Mouse (Mus musculus) heart, embryonic 15.5 days (tissue): ENCODE measurements at regions not wholly inside any gene's neighbourhood (a gene's known extent, or its start where the extent isn't known, plus 50 kb on each side); places are given as distances from the start of the nearest gene placed in this dataset.
"Not testable (repeated sequence)": the region's sequence is repeated elsewhere in the genome, so short reads cannot be mapped to it uniquely, and the experiment has no call there.

Experiments
- ATAC-seq: fragments of 200-750 bp; cut with Nextera tagmentation; replicated peaks from 2 replicates; pipeline ENCODE4 v1.8.0; 2017; ENCODE audit warnings: low read depth, moderate TSS enrichment; ENCODE audit not compliant: insufficient number of reproducible peaks, insufficient read depth, low FRiP score
- H3K27ac ChIP-seq: fragments of 300-500 bp; sonication (generic); 2 replicates; pipeline ENCODE4 v1.5.1; 2015; ENCODE audit warnings: mild to moderate bottlenecking, inconsistent platforms
- H3K27me3 ChIP-seq: fragments of 300-500 bp; sonication (generic); 2 replicates; pipeline ENCODE4 v1.6.1; 2015; ENCODE audit warnings: inconsistent platforms
- H3K36me3 ChIP-seq: fragments of 300-500 bp; sonication (generic); 2 replicates; pipeline ENCODE4 v1.6.1; 2015; ENCODE audit warnings: mild to moderate bottlenecking, inconsistent platforms
- H3K4me1 ChIP-seq: fragments of 300-500 bp; sonication (generic); replicated peaks from 2 replicates; pipeline ENCODE4 v1.6.1; 2015; ENCODE audit warnings: inconsistent platforms
- H3K4me2 ChIP-seq: fragments of 300-500 bp; sonication (generic); 2 replicates; pipeline ENCODE4 v1.6.1; 2015; ENCODE audit warnings: inconsistent platforms, mild to moderate bottlenecking, moderate library complexity
- H3K4me3 ChIP-seq: fragments of 300-500 bp; sonication (generic); 2 replicates; pipeline ENCODE4 v1.5.1; 2015; ENCODE audit warnings: mild to moderate bottlenecking, inconsistent platforms
- H3K9ac ChIP-seq: fragments of 300-500 bp; sonication (generic); 2 replicates; pipeline ENCODE4 v1.6.1; 2015; ENCODE audit warnings: mild to moderate bottlenecking, inconsistent platforms
- H3K9me3 ChIP-seq: fragments of 300-500 bp; sonication (generic); replicated peaks from 2 replicates; pipeline ENCODE4 v1.6.1; 2016; ENCODE audit warnings: inconsistent platforms
- WGBS: fragments of 180-500 bp; shearing (Covaris S2); methylation state at CpG from one replicate; pipeline ENCODE4 v1.1.7; 2015; ENCODE audit warnings: mixed read lengths; 5-methylcytosine and 5-hydroxymethylcytosine counted together

GRCm38 (mm10) chr19:18015371-18015770, 177.9 kb upstream of the Pcsk5 start:
- Histone ChIP-seq H3K36me3 (no peaks in the 10 kb centered on the region), H3K27ac (peak overlapping the region; percentile 42; the same call in 1 of the 2 replicates), H3K27me3 (no peaks in the 10 kb centered on the region), H3K9ac (no peak overlapping the region), H3K4me2 (no peak overlapping the region), H3K9me3 (no peaks in the 10 kb centered on the region), H3K4me1 (no peaks in the 10 kb centered on the region; the same call in 1 of the 2 replicates), H3K4me3 (no peak overlapping the region)
- no peak; the same call in 1 of the 2 replicates for ATAC-seq
- 43% methylated on average over 1 of the region's 1 CpGs for WGBS

GRCm38 (mm10) chr19:18012029-18012428, 174.6 kb upstream of the Pcsk5 start:
- no peak for ATAC-seq
- H3K4me3 ChIP-seq, result no peak overlapping the region
- H3K27ac ChIP-seq, result no peak overlapping the region
- no peak overlapping the region for H3K4me2 ChIP-seq
- H3K9me3 ChIP-seq, result no peaks in the 10 kb centered on the region
- H3K9ac ChIP-seq, result no peak overlapping the region
- WGBS, result 75% methylated on average over 7 of the region's 7 CpGs
- no peaks in the 10 kb centered on the region; the same call in 1 of the 2 replicates for H3K4me1 ChIP-seq
- no peaks in the 10 kb centered on the region for H3K27me3 ChIP-seq
- H3K36me3 ChIP-seq, result no peaks in the 10 kb centered on the region

- 81% methylated on average over 3 of the region's 3 CpGs for WGBS
- H3K4me2 ChIP-seq, result no peak overlapping the region
- H3K27me3 ChIP-seq, result no peaks in the 10 kb centered on the region
Observed at GRCm38 (mm10) chr19:17997561-17997960, 160.1 kb upstream of the Pcsk5 start.

GRCm38 (mm10) chr19:17983416-17983815, 146.0 kb upstream of the Pcsk5 start:
- 80% methylated on average over 1 of the region's 1 CpGs for WGBS
- no peaks in the 10 kb centered on the region for H3K36me3 ChIP-seq
- no peak for ATAC-seq
- no peak overlapping the region for H3K4me3 ChIP-seq
- H3K9ac ChIP-seq, result no peak overlapping the region
- H3K4me1 ChIP-seq, result no peaks in the 10 kb centered on the region
- no peak overlapping the region for H3K4me2 ChIP-seq
- H3K9me3 ChIP-seq, result no peaks in the 10 kb centered on the region
- H3K27ac ChIP-seq, result no peak overlapping the region
- no peaks in the 10 kb centered on the region for H3K27me3 ChIP-seq

More at GRCm38 (mm10) chr19:17997561-17997960, 160.1 kb upstream of the Pcsk5 start:
- no peak overlapping the region for H3K27ac ChIP-seq
- ATAC-seq, result no peak
- H3K9me3 ChIP-seq, result no peaks in the 10 kb centered on the region
- H3K4me1 ChIP-seq, result no peaks in the 10 kb centered on the region
- H3K9ac ChIP-seq, result no peak overlapping the region
- H3K4me3 ChIP-seq, result no peak overlapping the region
- no peaks in the 10 kb centered on the region for H3K36me3 ChIP-seq

- no peaks in the 10 kb centered on the region for H3K36me3 ChIP-seq
- WGBS, result 71% methylated on average over 1 of the region's 1 CpGs
- ATAC-seq, result no peak
- H3K9ac ChIP-seq, result no peak overlapping the region
- H3K27ac ChIP-seq, result no peak overlapping the region
- no peak overlapping the region for H3K4me3 ChIP-seq
- H3K27me3 ChIP-seq, result no peaks in the 10 kb centered on the region
- H3K4me2 ChIP-seq, result no peak overlapping the region
- H3K9me3 ChIP-seq, result no peaks in the 10 kb centered on the region
- no peaks in the 10 kb centered on the region for H3K4me1 ChIP-seq
Observed at GRCm38 (mm10) chr19:17965566-17965965, 128.1 kb upstream of the Pcsk5 start.

GRCm38 (mm10) chr19:17958440-17958839, 121.0 kb upstream of the Pcsk5 start:
- Histone ChIP-seq H3K9ac (no peak overlapping the region), H3K4me3 (no peak overlapping the region), H3K9me3 (no peaks in the 10 kb centered on the region), H3K27me3 (no peaks in the 10 kb centered on the region), H3K27ac (no peak overlapping the region), H3K36me3 (no peaks in the 10 kb centered on the region), H3K4me1 (no peaks in the 10 kb centered on the region), H3K4me2 (no peak overlapping the region)
- ATAC-seq, result no peak

- WGBS, result 74% methylated on average over 4 of the region's 4 CpGs
- Histone ChIP-seq H3K4me2 (no peak overlapping the region), H3K9ac (no peak overlapping the region), H3K9me3 (no peaks in the 10 kb centered on the region), H3K36me3 (no peaks in the 10 kb centered on the region), H3K27ac (no peak overlapping the region), H3K4me3 (no peak overlapping the region), H3K27me3 (no peaks in the 10 kb centered on the region), H3K4me1 (no peaks in the 10 kb centered on the region)
- ATAC-seq, result no peak
Observed at GRCm38 (mm10) chr19:17932665-17933064, 95.2 kb upstream of the Pcsk5 start.

- not testable (repeated sequence) for H3K27me3 ChIP-seq, H3K9me3 ChIP-seq, ATAC-seq, H3K36me3 ChIP-seq, H3K27ac ChIP-seq, H3K9ac ChIP-seq, H3K4me3 ChIP-seq, H3K4me2 ChIP-seq, H3K4me1 ChIP-seq
- WGBS, result 88% methylated on average over 8 of the region's 8 CpGs
Observed at GRCm38 (mm10) chr19:17927121-17927520, 89.7 kb upstream of the Pcsk5 start.

GRCm38 (mm10) chr19:17907579-17907978, 70.1 kb upstream of the Pcsk5 start:
- no peak for ATAC-seq
- Histone ChIP-seq H3K27me3 (no peaks in the 10 kb centered on the region), H3K4me1 (no peaks in the 10 kb centered on the region), H3K4me3 (no peak overlapping the region), H3K9me3 (no peaks in the 10 kb centered on the region; the same call in 1 of the 2 replicates), H3K36me3 (no peaks in the 10 kb centered on the region), H3K27ac (no peak overlapping the region), H3K4me2 (no peak overlapping the region), H3K9ac (no peak overlapping the region)
- 80% methylated on average over 1 of the region's 1 CpGs for WGBS

- ATAC-seq, result no peak
- no peak overlapping the region for H3K4me3 ChIP-seq
- H3K27me3 ChIP-seq, result no peaks in the 10 kb centered on the region
- no peaks in the 10 kb centered on the region for H3K4me1 ChIP-seq
- no peaks in the 10 kb centered on the region for H3K9me3 ChIP-seq
- no peak overlapping the region for H3K4me2 ChIP-seq
- H3K36me3 ChIP-seq, result no peaks in the 10 kb centered on the region
- WGBS, result 73% methylated on average over 3 of the region's 3 CpGs
- H3K9ac ChIP-seq, result no peak overlapping the region
- H3K27ac ChIP-seq, result no peak overlapping the region
Observed at GRCm38 (mm10) chr19:17904120-17904519, 66.7 kb upstream of the Pcsk5 start.

- Histone ChIP-seq H3K9ac (no peak overlapping the region), H3K27me3 (no peaks in the 10 kb centered on the region), H3K9me3 (no peaks in the 10 kb centered on the region), H3K27ac (no peak overlapping the region), H3K4me1 (no peaks in the 10 kb centered on the region), H3K4me3 (no peak overlapping the region), H3K4me2 (no peak overlapping the region), H3K36me3 (no peaks in the 10 kb centered on the region)
- ATAC-seq, result no peak
Observed at GRCm38 (mm10) chr19:17892615-17893014, 55.2 kb upstream of the Pcsk5 start.
